Mouse (Mus musculus): ENCODE results near the gene Ptgs2. TPM values are rescaled to one million over a fixed set of nuclear protein-coding genes. Genes with fewer than 3 reads are reported as not detected.

The Ptgs2 gene
- 1.9 TPM for total RNA-seq (2023)

DNA sequence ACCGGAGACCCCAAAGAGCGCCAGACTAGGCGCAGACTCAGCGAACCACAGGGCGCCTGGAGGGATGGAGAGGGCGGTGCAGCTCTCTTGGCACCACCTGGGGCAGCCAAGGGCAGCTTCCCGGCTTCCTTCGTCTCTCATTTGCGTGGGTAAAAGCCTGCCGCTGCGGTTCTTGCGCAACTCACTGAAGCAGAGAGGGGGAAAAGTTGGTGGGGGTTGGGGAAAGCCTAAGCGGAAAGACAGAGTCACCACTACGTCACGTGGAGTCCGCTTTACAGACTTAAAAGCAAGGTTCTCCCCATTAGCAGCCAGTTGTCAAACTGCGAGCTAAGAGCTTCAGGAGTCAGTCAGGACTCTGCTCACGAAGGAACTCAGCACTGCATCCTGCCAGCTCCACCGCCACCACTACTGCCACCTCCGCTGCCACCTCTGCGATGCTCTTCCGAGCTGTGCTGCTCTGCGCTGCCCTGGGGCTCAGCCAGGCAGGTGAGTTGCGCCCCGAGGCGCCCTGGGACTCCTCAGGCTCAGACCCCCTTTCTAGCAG lies at the start of gene Ptgs2:
Gene Ptgs2 (plus strand): TSS at position 242 of the 544 bp plus-strand sequence.

Other genes starting within 250 kb of the Ptgs2 start
- gene Pla2g4a, start 138.7 kb upstream of the Ptgs2 start, total RNA-seq (2023) = 0.80 TPM
- gene Pdc, start 219.4 kb downstream of the Ptgs2 start, total RNA-seq (2023) = not detected